Mouse (Mus musculus) kidney, postnatal 25 days (tissue): Measurements from ENCODE around the gene 1700012B09Rik.

ENCODE experiments used
- DNase-seq, 2 experiments: peaks; one replicate each; pipeline ENCODE4 v3.0.0; 2021; ENCODE audit warnings: mixed read lengths in 2 of 2

1700012B09Rik gene

DNA sequence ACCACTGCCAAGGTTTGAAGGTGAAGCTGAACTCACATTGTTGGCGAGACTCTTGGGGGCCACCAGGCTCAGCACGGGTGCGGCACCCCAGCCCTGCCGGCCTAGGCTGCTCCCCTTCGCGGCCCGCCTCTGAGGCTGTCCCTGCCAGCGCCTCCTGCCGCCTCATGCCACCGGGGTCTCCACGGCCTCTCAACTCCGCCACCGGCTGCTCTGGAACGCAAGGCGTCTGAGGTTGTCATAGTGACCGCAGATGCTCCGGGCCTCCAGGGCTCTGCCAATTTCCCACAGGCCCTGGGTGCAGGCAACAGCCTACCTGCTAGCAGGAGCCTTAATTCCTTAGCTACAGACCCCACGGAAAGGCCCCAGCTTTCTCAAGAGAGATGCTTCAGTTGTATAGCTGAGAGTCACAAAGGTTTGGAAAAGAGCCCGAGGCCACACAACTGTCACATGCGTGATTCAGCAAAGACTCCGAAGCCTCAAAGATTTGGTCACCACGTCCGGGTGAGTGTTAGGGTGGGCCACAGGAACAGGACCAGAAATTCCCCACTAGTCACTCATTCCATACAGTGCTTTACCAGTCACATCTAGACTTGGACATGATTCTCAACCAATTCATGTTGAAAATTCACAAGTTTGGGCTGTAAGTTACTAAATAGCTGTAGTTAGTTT is at the start of gene 1700012B09Rik:
TSS of gene 1700012B09Rik (minus strand) at position 228 of the 669 bp plus-strand sequence.
- DNase-seq = no peak

DNA sequence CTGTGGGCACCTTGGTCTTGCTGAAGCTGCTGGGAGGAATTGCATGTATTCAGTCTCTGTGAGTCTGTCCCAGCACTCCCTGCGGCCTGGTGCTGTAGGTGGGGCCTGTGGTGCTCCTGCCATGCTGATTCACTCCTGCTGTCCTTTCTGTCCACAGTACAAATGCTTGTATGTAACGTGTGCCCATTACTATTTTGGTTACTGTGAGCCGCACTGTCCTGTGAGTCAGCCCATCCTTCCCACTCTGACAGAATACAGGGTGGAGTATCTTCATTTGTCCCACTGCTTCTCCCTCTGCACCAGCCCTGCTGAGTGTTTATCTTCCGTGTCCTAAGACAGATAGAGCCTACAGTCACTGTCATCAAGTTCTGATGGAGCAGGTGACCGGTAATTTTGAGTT is 39.3 kb upstream of the 1700012B09Rik start:
- DNase-seq = no peak

DNA sequence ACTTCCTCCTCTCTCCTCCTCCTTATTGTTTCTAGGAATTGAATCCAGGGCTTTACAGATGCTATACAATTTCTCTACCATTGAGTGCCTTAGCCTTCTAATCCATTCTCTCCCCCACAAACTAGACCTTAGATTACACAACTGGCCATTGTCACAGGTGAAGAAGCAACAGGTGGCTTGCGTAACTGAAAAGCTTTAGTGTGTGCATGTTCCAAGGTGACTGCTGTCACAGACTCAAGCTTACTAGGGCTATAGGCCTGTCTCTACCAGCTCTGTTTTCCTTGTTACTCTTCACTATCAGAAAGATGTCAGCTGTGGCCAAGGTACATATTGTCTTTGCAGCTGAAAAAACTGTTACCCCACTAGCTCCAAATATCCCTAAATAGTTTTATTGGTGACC is 36.0 kb upstream of the 1700012B09Rik start:
- no peak for DNase-seq

DNA sequence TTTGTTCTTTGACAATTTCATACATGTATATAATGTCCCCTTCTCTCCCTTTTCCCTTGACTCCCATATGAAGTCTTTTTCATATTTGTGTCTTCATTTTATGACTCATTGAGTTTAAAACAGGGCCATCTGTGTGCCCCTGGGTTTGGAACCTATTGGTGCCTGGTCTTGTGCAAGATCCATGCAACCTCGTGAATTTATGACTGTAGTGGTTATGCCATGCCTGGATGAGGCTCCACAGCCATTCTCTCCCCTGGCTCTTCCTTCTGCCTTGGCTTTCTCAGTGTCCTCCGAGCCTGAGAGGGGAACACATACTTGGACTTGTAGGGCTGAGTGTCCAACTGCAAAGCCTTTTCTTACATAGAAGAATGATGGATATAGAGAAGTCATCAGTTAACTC is 34.9 kb upstream of the 1700012B09Rik start:
- no peak for DNase-seq

DNA sequence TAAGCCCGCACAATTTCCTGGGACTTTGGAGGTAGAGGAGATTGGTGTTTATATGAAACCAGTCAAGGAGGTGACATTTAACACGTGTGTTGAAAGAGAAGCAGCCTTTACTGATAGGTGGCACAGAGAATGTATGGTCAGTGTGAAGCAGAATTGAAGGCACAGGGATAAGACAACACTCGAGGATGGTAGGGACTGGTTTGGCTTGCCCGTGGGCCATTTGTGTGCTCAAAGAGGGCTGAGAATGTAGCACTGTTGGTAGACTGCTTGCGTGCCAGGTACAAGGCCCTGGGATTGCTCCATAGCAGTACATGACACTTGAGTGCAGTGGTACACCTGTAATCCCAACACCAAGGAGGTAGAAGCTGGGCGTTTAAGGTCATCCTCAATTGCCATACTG is 16.5 kb upstream of the 1700012B09Rik start:
- no peak for DNase-seq

DNA sequence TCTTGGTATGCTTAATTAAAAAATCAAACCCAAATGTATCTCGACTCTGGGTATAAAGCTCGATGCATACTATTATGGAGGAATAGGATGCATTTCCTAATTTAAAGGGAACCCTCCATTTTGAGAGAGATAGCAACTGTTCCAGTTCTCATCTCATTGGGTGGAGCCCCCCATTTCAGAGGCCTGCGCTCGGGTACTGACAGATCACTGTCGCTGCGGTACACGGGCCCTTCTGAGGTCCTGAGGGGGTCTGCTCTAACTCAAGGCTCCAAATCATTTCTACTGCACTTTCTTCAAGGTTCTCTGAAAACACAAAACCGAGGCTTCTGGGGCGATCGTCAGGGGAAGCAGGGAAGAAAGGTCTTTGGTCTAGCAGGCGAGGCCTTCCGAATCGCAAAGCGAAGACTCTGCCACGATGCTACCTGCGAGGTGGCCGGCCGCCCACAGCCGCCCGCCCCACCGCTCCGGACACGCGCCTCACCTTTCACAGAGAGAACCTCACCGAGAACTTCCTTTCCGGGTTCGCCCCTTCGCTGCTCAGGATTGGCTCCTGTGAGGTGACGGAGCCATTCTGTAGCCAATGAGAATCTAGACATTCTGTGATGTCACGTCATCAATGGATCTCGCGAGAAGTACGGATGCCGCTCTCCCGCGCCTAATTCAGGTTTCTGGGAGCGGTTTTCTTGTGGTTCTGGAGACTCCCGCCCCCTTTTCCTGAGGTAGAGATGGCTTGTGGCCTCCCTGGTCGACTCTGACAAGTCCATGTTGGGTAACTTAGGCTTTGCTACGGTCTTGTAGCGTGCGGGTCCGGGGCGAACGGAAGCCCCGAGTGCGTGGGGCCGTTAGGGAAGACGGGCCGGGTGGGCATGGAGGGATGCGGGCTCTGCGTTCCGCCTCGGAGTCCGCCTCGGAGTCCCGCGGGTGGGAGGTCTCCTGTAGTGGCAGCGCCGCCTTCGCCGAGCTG is 13.5 kb upstream of the 1700012B09Rik start, which contains the start of the genes Mre11a and Ankrd49:
TSS of gene Mre11a (plus strand) at position 616 of the 964 bp plus-strand sequence.
TSS of gene Ankrd49 (minus strand) at position 818 of the 964 bp plus-strand sequence.
- DNase-seq = peak; percentile 96

DNA sequence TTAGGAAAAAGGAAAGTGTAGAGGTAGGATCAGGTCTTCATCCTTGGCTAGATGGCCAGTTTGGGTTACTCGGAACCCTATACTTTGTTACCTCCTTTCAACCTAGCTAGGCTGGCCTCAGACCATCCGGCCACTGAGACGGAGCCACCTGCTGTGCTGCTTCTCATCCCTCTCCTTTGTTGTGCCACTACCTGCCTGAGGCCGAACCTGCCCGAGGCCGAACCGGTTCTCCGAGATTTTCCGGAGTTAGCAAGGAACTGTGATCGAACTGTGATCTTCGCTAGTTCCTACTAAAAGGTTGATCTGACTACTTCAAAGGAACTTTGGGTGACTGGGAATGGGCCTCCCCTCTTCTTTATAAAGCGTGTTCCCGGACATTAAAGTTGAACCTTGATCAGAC is 7.5 kb upstream of the 1700012B09Rik start:
- DNase-seq = no peak

DNA sequence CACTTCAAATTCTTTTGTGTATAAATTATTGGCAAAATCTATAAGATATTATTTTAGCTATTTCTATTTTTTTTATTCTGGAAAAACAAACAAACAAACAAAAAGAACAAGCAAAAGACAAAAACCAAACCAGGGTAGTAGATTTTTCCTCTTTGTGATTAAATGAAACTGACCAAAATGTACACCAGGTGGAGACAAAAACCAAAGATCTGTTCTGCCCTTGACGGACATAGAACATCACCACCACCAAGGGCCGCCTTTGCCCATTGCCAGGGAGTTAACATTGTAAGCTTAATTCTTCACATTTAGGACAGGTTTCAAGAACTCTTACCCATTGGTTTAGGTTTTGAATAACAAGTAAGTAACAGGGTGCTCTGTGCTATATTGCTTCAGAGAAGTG is 3.0 kb upstream of the 1700012B09Rik start:
- DNase-seq = no peak

DNA sequence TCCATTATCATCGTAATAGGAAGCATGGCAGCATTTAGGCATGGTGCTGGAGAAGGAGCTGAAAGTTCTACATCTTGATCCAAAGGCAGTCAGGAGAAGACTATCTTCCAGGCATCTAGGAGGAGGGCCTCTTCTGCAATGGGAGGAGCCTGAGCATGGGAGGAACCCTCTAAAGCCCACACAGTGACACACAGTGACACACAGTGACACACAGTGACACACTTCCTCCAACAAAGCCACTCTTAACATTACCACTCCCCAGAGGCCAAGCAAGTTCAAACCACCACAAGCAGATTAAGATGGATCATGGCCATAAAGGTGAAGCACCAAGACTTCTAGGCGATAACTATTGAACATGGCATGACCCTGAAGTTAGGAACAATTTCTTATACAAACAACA is 1.2 kb upstream of the 1700012B09Rik start:
- DNase-seq = no peak

DNA sequence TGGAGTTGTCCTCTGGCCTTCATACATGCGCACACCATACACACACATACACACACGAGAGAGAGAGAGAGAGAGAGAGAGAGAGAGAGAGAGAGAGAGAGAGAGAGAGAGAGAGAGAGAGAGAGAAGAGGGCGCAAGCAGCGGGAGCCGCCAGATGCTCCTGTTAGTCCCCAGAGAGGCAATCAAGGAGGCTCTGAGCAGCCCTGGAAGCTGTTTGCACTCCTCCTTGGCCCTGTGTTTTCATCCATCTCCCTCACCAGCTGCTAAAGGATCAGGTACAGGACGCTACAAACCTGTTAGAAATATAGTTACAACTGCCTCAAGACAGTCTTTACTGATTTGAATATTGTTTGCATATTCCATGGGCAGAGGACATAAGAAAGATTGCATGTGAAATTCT is 1.0 kb downstream of the 1700012B09Rik start:
- DNase-seq = no peak

DNA sequence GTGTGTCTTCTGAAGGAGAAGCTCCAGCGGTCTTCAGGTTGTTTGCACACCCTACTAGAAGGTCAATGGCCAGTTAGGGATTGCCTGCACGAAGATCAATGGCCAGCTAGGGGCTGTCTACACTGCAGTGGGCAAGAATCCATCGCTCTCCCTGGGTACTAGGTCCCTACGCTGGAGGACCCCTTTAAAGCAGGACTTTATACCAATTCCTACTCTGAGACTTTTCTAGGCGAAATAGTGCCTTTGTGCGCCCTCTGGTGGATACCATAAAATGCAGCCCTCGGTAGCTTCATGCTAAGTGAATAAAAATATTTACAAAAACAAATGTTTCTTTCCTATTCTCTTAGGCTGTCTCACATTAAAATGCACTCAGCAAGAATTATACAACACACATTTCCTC is 6.1 kb downstream of the 1700012B09Rik start:
- DNase-seq = peak; percentile 46 to 71

DNA sequence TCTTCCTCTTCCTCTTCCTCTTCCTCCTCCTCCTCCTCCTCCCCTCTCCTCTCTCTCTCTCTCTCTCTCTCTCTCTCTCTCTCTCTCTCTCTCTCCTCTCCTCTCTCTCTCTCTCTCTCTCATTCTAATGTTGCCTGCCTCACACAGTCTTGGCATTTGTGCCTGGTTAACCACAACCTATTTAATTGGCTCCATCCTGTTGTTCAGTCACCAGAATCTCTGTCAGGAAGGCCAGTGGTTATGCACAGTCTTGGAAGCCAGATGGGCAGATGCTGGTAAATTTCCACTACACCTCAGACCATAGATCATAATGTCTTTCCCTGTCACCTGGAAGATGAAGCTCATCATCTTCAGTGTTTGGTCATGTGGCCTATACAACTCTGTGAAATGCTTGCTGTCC is 11.6 kb downstream of the 1700012B09Rik start:
- DNase-seq = no peak

DNA sequence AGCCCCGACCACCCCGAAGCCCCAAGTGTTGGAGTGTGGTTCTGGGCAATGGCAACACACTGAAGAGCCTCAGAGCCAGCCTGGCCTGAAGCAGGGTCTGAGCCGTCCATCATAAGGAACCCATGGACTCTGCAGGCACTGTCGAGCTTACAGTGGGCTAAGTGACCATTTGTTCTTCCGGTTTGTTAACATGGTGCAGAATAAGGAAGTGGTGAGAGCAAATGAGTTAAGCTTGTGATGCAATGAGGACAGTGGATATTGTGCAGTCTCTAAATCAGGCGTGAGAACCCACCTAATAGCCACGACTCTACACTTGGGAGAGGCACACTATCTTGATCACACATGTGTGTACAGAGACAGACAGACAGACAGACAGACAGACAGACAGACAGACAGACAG is 12.2 kb downstream of the 1700012B09Rik start:
- DNase-seq = no peak

DNA sequence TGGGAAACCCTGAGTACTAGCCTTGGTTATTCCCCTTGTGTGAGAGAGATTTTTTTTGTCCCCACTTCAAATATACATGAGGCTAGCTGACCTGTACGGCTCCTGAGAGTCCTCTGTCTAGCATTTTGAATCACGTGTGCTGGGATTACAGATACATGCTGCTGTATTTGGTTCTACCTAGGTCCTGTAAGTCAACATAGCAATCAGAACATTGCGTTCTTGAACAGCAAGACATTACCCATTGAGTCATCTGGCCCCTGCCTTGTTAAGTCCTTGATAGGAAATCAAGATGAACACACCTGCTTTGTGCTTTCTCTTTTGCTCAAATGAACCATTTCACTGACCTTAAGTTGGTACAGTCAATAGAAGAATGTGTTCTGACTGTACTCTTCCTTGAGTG is 16.4 kb downstream of the 1700012B09Rik start:
- no peak for DNase-seq

DNA sequence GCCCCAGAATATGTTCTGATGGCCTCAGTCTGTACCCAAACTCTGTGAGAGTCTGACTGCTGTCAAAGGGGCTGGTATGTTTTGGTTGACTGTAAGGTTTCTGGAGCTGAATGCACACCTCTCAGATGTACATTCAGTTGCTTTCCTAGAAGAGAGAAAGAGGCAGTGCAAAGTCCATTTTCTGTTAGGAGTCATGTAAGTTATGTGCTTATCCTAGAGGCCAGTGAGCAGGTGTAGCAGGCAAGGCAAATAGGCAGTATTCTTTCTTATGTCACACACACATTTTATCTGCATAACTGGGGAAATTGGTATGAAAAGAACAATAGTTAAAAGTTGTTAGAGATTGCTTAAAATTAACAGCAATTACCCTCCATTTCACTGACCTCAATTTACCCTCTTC is 16.9 kb downstream of the 1700012B09Rik start:
- no peak for DNase-seq

DNA sequence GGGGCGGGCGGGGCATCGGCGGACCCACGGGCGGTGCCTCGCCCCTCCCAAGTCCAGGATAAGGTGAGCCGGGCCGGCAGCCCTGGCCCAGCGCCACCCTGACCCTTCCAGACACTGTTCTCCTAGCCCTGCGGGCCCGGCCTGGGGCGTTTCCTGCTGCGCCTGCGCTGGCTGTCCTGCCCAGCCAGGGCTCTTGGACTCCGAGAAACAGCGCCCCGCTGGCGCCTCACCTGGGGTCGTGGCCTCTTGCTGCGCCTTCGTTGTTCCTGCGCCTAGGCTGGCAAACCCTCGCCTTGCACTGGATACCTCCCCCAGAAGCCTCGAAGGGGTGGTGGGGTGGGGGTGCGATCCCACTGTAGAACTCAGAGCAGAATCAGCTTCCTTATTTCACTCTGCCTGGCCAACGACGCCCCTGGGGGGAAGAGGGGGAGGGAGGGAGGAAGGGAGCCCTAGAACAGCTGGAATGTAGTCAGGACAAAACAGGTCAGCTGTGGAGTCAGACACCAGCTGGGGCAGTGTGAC is 18.8 kb downstream of the 1700012B09Rik start, which contains the start of gene Fut4:
TSS of gene Fut4 (minus strand) at position 393 of the 522 bp plus-strand sequence.
- DNase-seq = peak; percentile 77 to 88

DNA sequence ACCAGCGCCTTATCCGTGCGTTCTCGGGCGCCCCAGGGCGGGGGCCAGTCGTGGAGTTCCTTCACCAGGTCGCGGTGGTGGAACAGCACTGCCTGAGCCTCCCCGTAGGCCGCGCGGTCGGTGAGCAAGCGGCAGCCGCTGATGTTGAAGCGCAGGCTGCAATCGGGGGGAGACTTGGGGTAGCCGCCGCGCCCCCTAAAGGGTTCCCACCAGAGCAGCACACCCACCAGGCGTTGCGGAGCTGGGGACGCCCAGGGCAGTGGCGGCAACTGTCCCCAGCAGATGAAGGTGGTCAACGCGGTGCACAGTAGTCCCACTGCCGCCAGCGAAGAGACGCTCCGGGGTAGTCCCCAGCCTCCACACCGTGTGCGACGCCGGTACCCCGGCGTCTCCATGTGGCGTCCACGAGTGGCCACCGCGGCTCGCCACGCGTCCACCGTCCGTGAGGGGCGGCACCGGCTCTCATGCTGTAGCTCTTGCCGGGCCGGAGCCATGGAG is 19.3 kb downstream of the 1700012B09Rik start:
- DNase-seq = peak in 1 of 2 experiments; percentile 8

DNA sequence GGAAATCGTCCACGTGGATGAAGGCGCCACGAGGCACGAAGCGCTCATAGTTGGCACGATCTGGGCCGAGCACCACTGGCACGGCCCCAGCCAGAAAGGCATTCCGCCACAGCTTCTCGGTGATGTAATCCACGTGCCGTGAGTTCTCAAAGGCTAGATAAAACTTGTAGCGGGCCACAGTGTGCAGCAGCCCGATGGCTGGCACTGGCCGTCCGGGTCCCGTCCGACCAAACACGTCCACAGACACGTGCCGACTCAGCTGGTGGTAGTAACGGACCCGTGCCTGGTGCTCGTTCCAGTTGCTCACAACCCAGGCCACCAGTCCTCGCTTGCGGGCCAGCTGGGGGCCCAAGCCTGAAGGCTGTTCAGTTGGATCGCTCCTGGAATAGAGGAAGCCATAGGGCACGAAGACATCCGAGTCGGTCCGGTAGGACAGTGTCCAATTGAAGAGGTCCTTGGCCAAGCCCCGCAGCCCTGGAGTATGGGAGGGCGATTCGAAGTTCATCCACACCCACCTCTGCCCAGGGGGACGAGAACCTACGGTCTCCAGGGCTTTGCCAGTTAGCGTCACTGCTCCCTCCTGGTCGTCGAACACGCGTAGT is 19.8 kb downstream of the 1700012B09Rik start:
- DNase-seq = no peak

DNA sequence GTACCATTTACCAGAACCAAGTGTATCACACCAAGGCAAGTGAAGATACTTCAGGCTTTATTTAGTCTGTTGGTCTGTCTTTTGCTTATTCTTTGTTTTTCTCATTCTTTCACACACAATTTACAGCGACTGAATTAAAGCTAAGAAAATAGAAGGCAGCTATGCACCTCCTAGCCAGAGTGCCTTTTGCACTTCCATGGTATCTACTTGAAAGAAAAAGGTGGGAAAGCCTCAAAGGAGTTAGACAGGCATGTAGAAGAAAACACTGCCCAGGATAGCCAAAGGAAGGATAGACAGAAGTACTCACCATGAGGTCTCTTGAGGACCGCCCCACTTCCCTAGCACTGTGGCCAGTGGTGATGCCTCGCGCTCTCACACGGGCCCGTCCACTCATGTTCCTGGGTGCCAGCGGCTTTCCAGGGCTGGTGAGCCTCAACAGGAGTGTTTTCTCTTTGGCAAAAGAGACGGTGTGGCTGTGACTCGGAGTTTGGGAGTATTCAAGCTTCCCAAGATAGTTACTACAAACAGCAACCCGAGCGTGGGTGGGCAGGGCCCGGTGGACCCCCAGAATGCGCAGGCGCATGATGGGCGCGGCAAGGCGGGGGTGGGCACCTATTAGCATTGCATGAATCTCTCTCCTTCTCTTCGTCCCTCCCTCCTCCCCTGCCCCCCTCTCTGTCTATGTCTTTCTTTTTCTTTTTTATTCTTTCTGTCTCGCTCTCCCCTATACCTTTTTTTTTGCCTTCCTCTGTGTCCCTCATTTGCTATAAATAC is 30.5 kb downstream of the 1700012B09Rik start, which contains the start of gene Piwil4:
TSS of gene Piwil4 (minus strand) at position 583 of the 774 bp plus-strand sequence.
- no peak for DNase-seq

DNA sequence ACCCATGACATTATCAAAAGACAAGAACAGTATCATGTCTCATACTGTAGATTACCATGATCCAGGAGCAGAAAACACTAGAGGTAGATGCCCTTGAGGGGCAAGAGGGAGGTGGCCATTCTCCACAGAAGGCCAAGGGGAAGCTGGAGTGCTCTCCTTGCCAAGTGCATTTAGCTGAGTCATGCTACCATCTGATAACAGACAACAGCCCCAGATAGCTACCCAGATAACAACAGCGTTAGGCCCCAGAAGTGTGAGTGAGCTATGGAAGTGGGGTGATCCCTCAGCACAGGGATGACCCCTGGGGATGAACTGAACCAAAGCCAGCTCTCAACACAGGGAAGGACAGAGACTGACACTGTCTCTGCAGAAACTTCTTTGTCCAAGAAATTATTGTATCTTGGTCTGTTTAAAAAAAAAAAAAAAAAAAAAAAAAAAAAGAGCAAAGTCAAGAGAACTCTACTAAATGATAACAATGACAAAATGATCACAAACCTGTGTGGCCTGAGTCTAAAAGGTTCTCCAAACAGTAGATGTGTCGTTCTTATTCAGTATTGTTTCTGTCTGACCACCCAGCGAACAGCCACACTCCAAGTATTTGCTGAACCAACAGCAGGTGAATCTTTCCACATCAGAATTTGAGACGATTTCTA is 31.2 kb downstream of the 1700012B09Rik start:
- DNase-seq = peak in 1 of 2 experiments; percentile 5

DNA sequence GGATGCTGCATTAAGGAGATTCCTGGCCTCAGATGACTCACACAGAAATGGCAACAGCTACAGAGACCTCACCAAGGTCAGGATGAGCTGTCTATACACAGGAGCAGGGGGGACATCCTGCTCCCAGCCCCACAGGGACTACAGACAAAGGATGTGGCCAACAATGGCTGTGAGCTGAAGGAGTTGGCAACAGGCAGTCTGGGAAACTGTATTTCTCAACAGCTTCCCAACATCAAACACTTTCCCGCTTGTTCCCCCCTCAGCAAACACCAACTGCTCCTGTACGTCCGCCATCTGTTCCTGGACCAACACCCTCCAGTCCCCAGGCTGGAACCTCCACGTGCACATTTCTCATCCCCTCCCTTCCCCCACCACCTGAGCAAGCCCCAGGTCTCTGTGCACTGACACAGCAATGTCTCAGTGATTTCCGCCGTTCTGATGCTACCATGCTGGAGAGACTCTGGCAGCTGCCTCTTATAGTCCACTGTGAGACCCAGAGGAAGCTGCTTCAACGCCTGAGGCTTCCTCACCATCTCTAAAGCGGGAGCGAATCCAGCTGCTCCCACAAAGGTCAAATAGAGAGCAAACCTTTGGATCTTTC is 39.8 kb downstream of the 1700012B09Rik start:
- DNase-seq = peak; percentile 40 to 72
